Mouse (Mus musculus): ENCODE data around the gene Taf1c. TPM values are rescaled to one million over a fixed set of nuclear protein-coding genes. Genes with fewer than 3 reads are reported as not detected.
A peak's percentile ranks its signal among the peaks of the same experiment; 100 is the strongest.

The Taf1c gene
- 3.6 and 7.8 TPM in 2 replicates for total RNA-seq (2017)

DNA sequence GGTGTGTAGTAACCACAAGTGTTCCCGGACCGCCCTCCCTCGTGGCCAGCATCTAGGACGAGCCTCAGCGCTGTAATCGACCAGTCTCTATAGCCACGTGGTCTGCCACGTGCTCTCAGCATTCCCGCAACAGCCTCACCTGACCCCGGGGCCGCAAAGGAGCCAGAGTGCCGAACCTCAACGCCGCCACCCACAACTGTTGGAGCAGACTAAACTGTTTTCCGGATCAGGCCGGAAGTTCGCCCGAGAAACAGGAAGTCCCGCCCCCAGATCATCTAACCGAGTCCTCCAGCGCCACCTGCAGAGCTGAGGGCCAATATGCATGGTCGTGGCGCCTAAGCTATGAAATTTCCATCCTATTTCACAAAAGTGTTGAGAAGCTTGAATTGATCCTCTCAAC lies at the start of gene Taf1c:
TSS of gene Taf1c (minus strand) at position 227 of the 400 bp plus-strand sequence.
- peak; percentile 97 for ATAC-seq (replicated peaks; ENCODE audit: low read depth, poor library complexity, severe bottlenecking)

DNA sequence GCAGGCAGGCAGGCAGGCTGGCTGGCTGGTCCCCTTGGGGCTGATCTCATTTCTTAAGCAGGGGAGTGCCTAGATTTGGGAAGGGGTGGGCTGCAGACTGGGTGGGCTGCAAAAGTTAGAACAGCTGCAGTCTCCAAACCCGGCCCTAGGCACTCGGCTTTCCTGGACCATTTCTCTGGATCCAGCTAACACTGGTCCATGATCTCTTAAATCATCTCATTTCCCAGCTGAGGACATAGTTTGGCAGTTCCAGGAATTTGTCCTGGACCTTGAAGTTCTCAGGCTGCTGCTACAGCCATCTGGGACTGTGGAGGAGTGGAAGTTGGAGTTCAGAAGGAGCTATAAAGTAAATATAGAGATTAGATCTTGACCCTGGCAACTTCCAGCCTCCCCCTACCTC lies 46.3 kb upstream of the Taf1c start:
- no peak for ATAC-seq (replicated peaks; ENCODE audit: low read depth, poor library complexity, severe bottlenecking)

DNA sequence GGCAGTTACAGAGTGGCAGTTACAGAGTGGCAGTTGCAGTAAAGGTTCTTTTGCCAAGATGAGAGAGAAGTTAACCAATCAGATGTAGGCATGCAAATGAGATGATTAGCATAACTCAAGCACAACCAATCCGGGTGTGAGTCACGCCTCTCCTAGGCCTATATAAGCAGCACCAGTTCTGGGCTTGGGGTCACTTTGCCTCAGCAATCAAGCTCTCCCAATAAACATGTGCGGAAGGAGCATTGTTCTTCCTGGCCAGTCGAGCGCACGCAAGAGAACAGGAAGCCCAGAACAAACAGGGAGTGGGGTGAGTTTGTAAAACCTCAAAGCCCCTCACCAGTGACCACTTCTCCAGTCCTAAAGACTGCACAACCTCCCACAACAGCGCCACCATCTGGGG lies 41.8 kb upstream of the Taf1c start:
- ATAC-seq (replicated peaks; ENCODE audit: low read depth, poor library complexity, severe bottlenecking), result no peak

DNA sequence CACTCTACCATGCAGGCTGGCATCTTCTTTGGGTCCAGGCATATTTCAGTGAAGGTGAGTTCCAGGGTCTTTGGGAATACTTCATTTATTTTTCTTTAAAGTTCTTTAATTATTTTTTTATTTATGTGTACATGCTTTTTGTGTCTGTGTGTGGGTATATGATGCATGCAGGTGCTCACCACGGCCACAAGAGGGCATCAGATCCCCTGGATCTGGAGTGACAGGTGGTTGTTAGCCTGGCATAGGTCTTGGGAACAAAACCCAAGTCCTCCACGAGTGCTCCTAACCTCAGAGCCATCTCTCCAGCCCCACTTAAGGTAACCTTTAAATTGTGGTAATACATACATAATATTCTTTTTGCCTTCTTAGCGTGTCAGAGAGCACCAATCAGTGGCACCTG lies 41.2 kb upstream of the Taf1c start:
- ATAC-seq (replicated peaks; ENCODE audit: low read depth, poor library complexity, severe bottlenecking), result no peak

DNA sequence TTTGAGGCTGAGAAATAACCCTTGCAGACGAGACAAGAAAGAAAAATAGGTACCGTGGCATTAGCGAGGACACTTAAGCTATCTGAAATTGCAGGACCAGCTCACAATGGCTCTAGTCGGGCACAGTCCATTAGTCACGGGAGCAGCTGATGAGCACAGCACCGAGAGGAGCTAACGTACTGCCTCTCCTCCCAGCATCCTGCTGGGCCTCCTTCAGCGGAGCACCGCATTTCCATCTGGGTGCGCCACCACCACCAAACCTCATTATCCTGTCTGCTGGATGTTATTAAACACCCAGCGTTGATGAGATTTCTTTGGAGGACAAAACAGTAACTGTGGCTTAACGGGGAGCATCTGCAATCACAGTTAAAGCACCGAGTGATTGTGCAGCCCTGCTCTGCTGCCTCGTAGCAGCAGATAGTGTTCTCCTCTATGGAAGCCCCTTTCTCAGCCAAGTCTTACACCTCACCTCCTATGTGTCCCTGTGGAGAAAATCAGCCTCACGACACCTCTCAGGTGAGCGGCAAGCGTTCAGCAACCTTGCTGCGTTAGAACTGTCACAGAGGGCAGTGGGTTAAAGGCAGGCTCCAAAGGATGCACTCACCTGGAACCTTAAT lies 40.1 kb upstream of the Taf1c start:
- ATAC-seq (replicated peaks; ENCODE audit: low read depth, poor library complexity, severe bottlenecking), result no peak

DNA sequence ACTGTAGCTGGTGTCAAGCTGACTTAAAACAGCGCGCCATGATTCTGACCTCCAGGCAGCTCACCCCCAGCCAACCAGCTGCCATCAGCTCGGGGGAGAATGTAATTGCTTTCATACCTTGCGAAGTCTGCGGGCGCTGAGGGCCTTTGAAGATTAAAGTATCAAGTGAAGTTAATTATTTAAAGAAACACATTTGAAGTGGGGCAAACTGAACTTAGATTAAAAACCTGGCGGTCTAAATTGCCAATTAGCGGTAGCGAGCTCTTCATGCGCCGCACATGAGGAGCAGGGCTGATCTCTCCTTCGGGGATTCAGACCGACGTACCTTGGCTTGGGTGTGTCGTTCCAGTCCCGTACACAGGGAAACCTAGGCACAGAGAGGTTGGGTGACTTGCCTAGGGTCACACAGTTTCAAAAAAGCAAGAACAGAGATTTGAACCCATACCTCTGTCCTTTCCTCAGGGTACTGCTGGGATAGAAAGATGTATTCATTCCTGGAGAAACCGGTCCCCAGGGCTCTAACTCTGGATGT lies 39.5 kb upstream of the Taf1c start:
- ATAC-seq (replicated peaks; ENCODE audit: low read depth, poor library complexity, severe bottlenecking), result no peak

DNA sequence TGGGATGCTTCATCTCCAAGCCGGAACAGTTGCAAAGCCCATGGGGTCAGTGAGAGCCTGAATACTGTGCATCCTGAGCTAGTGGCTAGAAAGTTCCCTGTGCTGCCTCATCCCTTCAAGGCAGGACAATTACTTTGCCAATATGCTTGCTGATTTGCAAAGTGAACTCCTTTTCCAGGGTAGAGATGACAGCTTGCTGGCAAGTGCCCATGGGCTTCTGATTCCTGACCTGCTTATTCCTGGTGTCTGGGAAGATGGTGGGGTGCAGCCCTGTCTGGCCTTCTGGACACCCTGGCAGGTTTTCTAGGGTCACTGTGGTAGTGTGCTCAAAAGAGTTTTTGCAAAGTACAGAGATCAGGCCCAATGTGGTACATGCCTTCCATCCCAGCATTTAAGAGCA lies 37.9 kb upstream of the Taf1c start:
- no peak for ATAC-seq (replicated peaks; ENCODE audit: low read depth, poor library complexity, severe bottlenecking)

DNA sequence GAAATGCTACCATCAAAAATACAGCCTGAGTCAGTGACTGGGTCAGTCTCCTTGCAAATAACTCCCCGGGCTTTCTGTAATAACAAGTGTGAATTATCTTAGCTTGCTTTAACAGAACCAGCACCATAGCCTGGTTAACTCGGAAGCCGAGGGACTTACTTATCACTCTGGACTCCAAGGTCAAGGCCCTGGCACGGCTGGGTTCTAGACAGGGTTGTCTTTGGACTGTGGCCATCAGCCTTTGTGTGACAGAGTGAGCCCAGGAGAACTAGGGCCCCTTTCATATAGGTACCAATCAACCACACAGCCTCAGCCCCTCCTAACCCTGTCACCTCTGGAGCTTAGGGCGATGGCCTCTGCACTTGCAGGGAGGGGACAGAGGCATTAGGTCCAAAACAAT lies 36.0 kb upstream of the Taf1c start:
- ATAC-seq (replicated peaks; ENCODE audit: low read depth, poor library complexity, severe bottlenecking), result no peak

DNA sequence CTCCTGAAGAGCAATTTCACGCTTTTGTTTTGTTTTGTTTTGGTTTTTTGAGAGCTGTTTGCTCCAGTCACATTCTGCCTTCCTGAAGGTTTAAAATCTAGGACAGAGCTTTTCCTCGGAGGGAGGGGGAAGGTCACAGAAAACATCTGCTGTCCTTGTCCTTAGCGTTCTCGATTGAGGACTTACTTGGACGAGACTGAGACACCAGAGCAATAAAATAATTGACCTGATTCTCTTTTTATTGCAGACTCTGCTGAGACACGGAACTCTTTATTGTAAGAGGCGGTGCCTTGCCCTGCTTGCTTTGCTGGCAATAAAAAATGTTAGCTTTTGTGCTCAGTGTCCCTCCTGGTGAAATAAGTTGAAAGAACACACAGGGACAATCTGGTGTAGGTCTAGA lies 34.8 kb upstream of the Taf1c start:
- no peak for ATAC-seq (replicated peaks; ENCODE audit: low read depth, poor library complexity, severe bottlenecking)

DNA sequence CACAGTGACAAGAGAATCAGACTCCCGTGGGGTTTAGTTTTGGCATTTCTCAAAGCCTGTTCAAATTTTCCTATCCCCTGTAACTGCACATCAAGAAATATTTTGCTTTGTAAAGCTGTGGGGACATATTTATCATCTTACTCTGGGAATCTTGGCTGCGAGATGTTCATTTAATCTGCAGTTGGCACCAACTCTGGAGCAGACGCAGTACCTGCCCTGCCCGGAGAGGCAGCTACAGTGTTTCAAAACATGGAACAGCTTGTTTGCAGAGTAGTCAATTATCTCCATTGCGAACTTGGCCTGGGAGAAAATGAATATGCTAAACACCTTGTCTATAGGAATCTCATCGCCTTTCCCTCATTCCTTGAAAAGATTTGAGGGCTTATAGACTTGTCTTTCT lies 33.2 kb upstream of the Taf1c start:
- ATAC-seq (replicated peaks; ENCODE audit: low read depth, poor library complexity, severe bottlenecking), result no peak

DNA sequence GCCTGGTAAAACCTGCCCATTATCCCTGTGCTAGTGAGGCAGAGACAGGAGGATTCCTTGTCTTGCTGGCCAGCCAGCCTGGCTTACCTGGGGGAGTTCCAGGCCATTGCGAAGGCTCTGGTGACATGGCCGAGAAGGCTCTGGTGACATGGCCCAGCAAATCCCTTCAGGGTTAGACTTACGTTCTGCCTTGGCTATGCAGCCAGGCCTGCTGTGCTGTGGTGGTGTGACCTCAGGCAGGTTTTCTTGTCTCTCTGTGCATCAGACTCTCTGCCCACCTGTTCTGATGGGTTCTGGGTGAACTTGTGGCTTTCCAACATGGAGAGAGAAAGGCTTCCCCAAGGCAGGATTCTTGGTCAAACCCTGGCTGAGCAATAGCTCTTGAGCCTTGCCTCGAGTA lies 32.4 kb upstream of the Taf1c start:
- ATAC-seq (replicated peaks; ENCODE audit: low read depth, poor library complexity, severe bottlenecking), result no peak

DNA sequence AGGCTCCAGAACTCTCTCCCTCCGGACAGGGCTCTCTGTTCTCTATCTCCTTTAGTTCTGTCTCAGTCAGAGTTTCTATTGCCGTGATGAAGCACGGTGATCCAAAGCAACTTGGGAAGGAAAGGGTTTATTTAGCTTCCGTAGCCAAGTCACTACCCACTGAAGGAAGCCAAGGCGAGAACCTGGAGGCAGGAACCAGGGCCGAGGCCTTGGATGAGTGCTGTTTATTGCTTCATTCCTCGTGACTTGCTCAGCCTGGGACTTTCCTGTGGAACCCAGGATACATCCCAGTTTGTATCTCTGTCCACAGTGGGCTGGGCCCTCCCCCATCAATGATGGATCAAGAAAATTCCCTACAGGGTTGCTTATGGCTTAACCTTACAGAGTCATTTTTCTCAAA lies 31.7 kb upstream of the Taf1c start:
- ATAC-seq (replicated peaks; ENCODE audit: low read depth, poor library complexity, severe bottlenecking), result no peak

DNA sequence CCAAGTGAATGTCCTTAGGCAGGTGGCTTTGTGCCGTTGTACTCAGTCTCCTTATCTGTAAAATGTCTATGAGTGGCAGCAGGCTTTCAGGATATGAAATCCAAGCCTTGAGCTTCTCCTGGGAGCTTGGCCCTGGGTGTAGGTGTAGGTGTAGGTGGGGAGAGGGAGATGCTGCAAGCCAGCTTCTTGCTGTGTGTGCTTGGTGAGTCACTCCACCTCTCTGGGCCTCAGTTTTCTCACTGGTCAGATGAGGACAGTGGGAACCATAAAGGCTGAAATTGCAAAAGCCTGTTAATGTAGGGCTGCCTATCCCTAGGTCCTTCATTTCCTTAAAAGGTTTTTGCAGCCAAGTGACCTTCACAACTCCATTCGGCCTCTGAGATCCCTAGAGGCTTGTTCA lies 30.9 kb upstream of the Taf1c start:
- ATAC-seq (replicated peaks; ENCODE audit: low read depth, poor library complexity, severe bottlenecking), result no peak

DNA sequence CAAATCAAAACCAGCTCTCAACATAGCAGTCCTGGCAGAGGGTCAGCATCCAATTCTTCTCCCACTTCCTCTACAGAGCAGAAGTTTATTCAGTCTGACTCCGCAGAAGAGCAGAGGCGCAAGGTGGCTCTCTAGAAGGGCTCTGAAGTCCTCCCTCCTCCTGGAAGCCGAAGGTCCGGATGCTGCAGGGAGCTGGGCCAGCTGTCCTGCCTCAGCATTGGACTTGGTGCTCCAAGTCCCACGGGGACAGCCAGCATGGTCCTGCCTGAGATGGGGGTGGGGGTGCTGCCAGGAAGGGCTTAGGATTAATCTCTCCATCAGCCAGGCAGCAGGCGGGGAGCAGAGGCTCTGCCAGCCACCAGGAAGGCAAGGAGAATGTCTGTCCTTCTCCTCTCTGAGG lies 30.4 kb upstream of the Taf1c start, which contains the start of gene Kcng4:
TSS of gene Kcng4 (minus strand) at position 303 of the 400 bp plus-strand sequence.
- no peak for ATAC-seq (replicated peaks; ENCODE audit: low read depth, poor library complexity, severe bottlenecking)

DNA sequence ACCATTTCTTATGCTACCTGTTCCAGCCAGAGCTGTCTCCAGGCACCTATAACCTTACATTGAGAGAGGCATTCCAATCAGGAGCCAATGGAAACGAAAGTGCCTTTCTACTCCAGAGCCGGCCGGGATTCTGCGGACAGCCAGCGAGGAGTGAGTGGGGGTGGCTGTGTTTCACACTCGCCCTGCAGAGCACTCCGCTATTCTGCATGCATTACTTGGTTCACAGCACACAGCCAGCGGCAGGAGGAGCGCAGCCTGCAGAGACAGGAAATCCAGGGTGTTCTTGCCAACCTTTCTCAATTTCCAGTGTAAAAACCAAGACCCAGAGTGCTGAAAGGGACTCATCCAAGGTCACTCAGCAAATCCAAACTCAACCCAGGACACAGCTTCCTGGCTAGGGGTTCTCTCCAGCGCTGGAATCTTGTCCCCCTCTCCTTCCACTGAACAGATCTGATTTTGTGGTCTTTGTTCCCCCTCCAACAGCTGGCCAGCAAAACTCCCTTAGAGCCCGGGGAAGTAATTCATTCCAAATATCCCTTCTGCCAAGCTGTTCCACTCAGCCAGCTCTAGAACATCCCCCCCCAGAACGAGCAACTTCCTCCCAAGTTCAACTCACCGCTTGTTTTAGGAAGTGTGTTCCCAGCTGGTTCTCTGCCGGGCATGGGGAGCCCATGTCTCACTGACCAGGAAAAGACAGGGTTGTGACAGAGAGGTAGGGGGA lies 29.8 kb upstream of the Taf1c start:
- ATAC-seq (replicated peaks; ENCODE audit: low read depth, poor library complexity, severe bottlenecking), result no peak

DNA sequence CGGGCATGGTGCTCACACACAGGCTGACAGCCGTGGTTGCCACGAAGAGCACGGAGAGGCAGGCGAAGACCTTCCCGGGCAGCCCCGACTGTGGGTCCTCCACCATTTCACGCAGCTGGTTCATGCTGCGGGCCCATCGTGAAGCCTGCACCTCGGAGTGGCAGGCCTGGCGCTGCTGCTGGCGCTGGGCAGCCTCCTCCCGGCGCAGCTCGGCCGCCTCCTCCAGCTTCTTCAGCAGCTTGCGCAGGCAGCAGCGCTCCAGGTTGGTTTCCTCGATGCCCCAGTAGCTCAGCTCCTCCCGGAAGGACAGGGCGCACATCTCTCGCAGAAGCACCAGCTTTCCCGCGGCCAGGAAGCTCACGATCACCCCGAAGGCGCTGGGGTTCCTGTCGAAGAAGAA lies 27.9 kb upstream of the Taf1c start:
- no peak for ATAC-seq (replicated peaks; ENCODE audit: low read depth, poor library complexity, severe bottlenecking)

DNA sequence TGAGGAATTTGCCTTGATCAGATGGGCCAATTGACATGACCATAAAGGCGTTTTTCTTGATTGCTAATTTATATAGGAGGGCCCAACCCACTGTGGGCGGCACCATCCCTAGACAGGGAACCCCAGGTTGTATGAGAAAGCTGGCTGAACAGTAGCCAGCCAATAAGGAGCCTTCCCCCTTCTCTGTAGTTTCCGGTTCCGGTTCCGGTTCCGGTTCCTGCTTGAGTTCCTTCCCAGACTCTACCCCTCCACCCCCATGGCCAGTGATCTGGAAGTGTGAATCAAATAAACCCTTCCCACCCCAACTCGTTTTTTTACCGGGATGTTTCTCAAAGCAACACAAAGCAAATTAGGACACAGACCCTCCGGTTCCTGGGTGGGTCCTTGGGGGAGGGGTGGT lies 27.2 kb upstream of the Taf1c start:
- ATAC-seq (replicated peaks; ENCODE audit: low read depth, poor library complexity, severe bottlenecking), result no peak

DNA sequence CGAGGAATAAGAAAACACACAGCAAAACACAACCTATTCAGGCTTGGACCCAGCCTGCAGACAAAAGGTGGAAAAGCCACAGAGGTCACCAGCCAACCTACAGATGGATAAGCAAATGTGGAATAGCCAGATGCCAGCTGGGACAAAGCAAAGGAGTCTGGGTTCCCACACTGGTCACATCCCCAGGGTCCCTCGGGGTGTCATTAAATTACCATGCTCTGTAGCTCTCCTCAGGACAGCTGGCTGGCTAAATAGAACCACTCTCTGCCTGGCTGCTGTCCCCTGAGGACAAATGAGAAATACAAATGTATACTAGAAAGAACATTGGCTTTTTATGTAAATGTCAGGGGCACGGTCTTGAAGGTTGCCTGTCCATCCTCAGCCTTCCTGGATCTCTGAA lies 25.8 kb upstream of the Taf1c start:
- ATAC-seq (replicated peaks; ENCODE audit: low read depth, poor library complexity, severe bottlenecking), result no peak

DNA sequence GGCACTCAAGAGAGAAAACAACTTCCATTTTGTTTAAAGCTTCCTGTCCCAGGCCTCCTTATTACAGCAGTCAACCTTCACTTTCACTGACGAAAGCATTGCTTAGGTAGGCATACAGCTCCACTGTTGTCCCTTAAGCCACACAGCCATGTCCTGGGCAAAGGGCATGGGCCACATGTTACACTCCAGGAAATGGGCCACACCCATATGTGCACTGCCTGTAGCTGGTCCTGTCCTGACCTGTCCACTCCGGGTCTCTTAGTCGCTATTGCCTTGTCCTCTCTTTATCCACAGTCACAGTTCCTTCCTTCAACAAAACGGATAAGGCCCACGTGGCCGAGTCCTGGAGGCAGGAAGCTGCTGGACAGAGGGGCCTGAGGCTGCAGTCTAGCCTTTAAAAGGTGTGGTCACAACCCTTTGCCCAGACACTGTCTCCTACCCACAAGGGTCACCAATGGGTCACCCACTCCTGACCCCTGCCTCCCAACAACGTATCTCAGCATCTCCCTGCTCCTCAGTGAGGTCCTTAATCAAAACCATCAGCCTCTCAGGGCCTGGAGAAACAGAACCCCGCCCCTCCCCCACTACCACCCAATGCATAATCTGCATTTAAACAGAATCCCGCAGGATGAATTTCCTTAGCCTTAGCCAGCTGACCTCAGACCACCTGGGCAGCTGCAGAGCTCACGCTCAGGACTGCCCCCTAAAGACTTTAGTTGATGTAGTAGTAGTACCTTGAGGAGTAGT lies 22.8 kb upstream of the Taf1c start:
- no peak for ATAC-seq (replicated peaks; ENCODE audit: low read depth, poor library complexity, severe bottlenecking)

DNA sequence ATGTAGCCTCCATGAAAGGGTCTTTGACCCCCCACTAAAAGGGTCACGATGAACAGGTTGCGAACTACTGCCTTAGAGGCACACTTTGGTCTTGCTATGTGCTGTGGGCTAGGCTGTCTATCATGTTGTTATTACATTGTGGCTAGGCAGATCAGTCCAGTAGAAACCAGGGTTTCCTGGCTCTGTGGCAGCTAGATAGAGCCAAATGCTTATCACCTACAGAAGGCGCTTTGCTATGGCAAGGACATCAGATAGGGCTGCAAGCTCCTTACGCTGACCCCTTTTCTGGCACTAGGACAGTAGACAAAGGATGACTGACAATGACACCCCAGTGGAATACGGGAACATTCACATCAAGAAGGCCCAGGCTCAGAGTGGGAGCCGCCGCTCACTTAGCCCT lies 22.2 kb upstream of the Taf1c start:
- peak; percentile 69 for ATAC-seq (replicated peaks; ENCODE audit: low read depth, poor library complexity, severe bottlenecking)

DNA sequence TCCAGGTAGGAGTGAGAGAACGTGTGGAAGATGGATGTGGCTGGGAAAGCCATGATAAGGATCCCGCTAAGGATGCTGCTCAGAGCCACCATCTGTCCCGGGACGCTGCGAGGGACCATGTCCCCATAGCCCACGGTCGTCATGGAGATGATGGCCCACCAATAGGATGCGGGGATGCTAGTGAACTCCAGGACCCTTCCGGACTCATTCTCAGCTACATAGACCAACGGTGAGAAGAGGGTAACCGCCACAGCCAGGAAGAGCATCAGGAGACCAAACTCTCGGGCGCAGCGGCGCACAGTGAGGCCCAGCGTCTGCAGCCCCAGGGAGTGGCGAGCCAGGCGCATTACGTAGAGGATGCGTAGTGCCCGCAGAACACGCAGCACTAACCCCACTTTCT lies 20.8 kb upstream of the Taf1c start:
- no peak for ATAC-seq (replicated peaks; ENCODE audit: low read depth, poor library complexity, severe bottlenecking)

All from common myeloid progenitor, adult 5-6 weeks (primary cell).